Mouse (Mus musculus): ENCODE measurements around the gene Ablim1. TPM values are rescaled to one million over a fixed set of nuclear protein-coding genes. Genes with fewer than 3 reads are reported as not detected.

Ablim1 gene
- polyA plus RNA-seq, 1 experiment from 2014 or later: 16.4 TPM

DNA sequence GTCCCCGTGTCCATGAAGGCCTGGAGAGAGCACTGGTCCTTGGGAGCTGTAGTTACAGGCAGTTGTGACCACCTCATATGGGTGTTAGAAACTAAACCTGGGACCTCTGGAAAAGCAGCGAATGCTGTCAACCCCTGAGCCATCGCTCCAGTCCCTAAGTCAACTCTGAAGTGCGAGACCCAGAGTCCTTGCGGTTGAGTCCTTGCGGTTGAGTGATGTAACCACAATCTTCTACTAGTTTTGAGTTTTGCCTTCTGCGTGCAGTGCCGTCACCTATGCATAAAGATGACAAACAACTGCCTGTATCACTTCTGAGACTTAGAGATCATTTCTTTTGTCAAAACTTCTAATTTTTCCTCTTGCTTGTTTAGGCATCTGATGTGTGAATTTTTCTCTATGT lies 200.7 kb downstream of the Ablim1 start:
- DNase-seq (ENCODE audit: low spot score): no peak
- no peak overlapping the region for H3K4me3 ChIP-seq
- no peak overlapping the region for H3K27ac ChIP-seq
- H3K9me3 ChIP-seq (replicated peaks): no peaks in the 10 kb centered on the region
- H3K27me3 ChIP-seq (ENCODE audit: low read depth, poor library complexity, severe bottlenecking): no peaks in the 10 kb centered on the region
- H3K36me3 ChIP-seq: no peaks in the 10 kb centered on the region
- 97% methylated on average over 8 of the region's 8 CpGs for WGBS
- peaks cover 50% of the 10 kb centered on the region for H3K4me1 ChIP-seq

DNA sequence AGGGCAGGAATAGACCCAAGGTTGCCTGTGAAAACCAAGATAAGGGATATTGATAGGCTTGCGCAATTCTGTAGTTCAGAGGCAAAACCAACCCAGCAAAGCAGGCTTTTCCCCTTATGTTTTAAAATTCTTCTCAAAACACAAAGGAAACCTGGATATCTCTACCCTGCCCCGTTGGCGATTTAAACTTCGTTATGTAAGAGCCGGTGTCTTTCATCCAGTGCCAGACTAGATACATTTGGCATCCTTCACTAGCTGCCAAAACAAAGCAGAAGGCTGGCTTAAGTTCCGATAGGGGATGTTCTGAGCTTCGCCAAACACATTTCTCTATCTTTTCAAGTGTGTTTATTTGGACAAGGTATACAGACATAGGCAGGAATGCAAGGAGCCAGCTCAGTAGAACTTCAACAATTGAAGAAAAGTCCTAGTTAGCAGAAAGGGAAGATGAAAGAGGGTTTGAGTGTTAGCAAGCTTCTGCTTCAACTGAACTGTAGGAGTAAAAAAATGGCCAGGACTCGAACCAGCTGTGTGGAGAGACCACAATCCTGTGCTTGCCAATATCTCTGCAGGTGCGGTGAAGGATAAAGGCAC lies 201.8 kb downstream of the Ablim1 start:
- Histone ChIP-seq H3K9me3 (replicated peaks) (no peaks in the 10 kb centered on the region), H3K36me3 (no peaks in the 10 kb centered on the region), H3K4me1 (peaks cover 39% of the 10 kb centered on the region), H3K4me3 (no peak overlapping the region), H3K27me3 (ENCODE audit: low read depth, poor library complexity, severe bottlenecking) (no peaks in the 10 kb centered on the region), H3K27ac (no peak overlapping the region)
- WGBS: 75% methylated on average over 9 of the region's 9 CpGs
- no peak for DNase-seq (ENCODE audit: low spot score)

DNA sequence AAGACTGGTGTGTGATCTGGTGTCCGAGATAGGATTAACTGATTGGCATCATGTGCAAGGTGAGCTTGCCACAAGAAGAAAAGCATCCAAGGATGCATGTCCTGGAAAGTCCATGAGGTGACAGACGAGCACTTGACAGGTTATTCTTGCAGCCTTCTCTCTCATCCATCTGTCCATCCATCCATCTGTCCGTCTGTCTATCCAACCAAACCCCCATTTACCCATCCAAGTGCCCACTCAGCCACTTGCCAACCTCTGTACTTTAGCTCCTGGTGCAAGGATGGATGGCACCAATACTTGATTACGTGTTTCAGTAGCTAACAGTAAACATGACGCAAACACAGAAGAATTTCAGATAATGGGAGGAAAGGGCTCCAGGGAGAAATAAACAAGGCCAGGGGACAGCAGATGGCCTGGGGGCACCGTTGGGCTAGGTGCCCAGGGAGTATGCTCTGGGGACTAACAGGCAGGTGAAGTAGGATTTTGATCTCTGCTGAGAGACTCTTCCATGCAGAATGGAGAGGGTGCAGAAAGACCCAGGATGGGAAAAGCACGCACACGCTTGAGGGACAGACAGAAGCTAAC lies 202.4 kb downstream of the Ablim1 start:
- DNase-seq (ENCODE audit: low spot score): no peak
- Histone ChIP-seq H3K9me3 (replicated peaks) (no peaks in the 10 kb centered on the region), H3K36me3 (no peaks in the 10 kb centered on the region), H3K4me1 (peaks cover 33% of the 10 kb centered on the region), H3K4me3 (no peak overlapping the region), H3K27ac (no peak overlapping the region), H3K27me3 (ENCODE audit: low read depth, poor library complexity, severe bottlenecking) (no peaks in the 10 kb centered on the region)
- WGBS: 88% methylated on average over 8 of the region's 8 CpGs

- WGBS: 83% methylated on average over 6 of the region's 6 CpGs
- no peak for DNase-seq (ENCODE audit: low spot score)
- H3K9me3 ChIP-seq (replicated peaks): no peaks in the 10 kb centered on the region
- no peak overlapping the region for H3K27ac ChIP-seq
- H3K27me3 ChIP-seq (ENCODE audit: low read depth, poor library complexity, severe bottlenecking): no peaks in the 10 kb centered on the region
- H3K4me1 ChIP-seq: peaks cover 32% of the 10 kb centered on the region
- no peak overlapping the region for H3K4me3 ChIP-seq
- H3K36me3 ChIP-seq: no peaks in the 10 kb centered on the region
Measured at GRCm38 (mm10) chr19:57111301-57111700, 203.4 kb downstream of the Ablim1 start.

- DNase-seq (ENCODE audit: low spot score): no peak
- WGBS: 79% methylated on average over 7 of the region's 7 CpGs
- no peak overlapping the region for H3K27ac ChIP-seq
Measured at GRCm38 (mm10) chr19:57109620-57110019, 205.1 kb downstream of the Ablim1 start.

DNA sequence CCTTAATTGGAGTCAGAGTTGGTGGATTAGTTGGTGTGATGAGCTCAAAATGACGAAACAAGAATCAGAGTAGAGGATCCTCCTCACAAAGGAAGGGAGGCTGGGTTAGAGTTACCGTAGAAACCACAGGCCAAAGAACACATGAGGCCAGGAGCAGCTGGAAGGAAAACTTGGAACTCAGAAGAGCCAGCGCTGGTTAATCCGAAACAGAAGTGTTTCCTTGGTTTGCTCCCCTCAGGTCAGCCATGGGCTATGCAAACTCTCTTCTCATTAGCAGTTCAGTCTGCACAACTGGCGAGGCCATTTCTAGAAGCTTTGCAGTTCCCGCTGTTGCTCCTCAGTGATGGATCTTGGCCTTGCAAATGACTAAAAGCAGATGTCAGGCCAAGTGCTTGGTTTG lies 208.2 kb downstream of the Ablim1 start:
- no peak for DNase-seq (ENCODE audit: low spot score)

More at GRCm38 (mm10) chr19:57109620-57110019, 205.1 kb downstream of the Ablim1 start:
- Histone ChIP-seq H3K4me1 (peaks cover 29% of the 10 kb centered on the region), H3K27me3 (ENCODE audit: low read depth, poor library complexity, severe bottlenecking) (no peaks in the 10 kb centered on the region), H3K9me3 (replicated peaks) (no peaks in the 10 kb centered on the region), H3K4me3 (no peak overlapping the region), H3K36me3 (no peaks in the 10 kb centered on the region)

GRCm38 (mm10) chr19:57106031-57106430 lies 208.7 kb downstream of the Ablim1 start:
- Histone ChIP-seq H3K4me1 (peaks cover 43% of the 10 kb centered on the region), H3K36me3 (no peaks in the 10 kb centered on the region), H3K27me3 (ENCODE audit: low read depth, poor library complexity, severe bottlenecking) (no peaks in the 10 kb centered on the region), H3K27ac (peak overlapping the region; percentile 17; the same call in 1 of the 2 replicates), H3K9me3 (replicated peaks) (no peaks in the 10 kb centered on the region), H3K4me3 (no peak overlapping the region)
- no peak for DNase-seq (ENCODE audit: low spot score)
- 97% methylated on average over 3 of the region's 3 CpGs for WGBS

More for the DNA sequence above, 208.2 kb downstream of the Ablim1 start:
- 58% methylated on average over 6 of the region's 6 CpGs for WGBS
- H3K27me3 ChIP-seq (ENCODE audit: low read depth, poor library complexity, severe bottlenecking): no peaks in the 10 kb centered on the region
- H3K27ac ChIP-seq: peak overlapping the region; percentile 17; the same call in 1 of the 2 replicates
- no peaks in the 10 kb centered on the region for H3K9me3 ChIP-seq (replicated peaks)
- no peaks in the 10 kb centered on the region for H3K36me3 ChIP-seq
- no peak overlapping the region for H3K4me3 ChIP-seq
- H3K4me1 ChIP-seq: peaks cover 43% of the 10 kb centered on the region

- 87% methylated on average over 6 of the region's 6 CpGs for WGBS
Measured at GRCm38 (mm10) chr19:57105156-57105555, 209.6 kb downstream of the Ablim1 start.

DNA sequence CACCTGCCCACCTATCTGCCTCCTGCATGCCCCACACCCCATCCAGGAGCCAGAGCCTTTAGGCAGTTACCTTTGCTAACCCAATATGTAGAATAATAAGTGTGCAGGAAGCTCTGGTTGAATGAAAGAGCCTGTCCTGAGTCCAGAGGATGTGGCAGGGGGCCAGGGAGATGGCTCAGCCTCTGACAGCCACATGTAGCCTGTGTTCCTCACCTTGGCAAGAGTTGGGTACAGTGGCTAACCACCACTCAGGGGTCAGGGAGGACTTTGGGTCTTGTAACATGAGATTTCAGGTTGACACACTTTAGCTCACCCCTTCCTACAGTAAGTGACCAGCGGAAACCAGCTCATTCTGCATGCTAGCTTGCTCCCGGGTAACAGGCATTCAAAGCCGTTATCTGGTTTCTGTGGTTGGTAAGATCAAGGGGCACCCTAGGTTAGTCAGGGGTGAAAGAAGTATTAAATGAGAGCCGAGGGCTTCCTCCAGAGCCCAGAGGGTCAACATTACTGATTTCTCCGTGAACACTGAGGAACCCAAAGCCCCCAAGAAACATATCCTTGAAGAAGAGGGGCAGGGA lies 210.5 kb downstream of the Ablim1 start:
- H3K27ac ChIP-seq: peak overlapping the region; percentile 53; the same call in 1 of the 2 replicates
- no peak for DNase-seq (ENCODE audit: low spot score)

More at GRCm38 (mm10) chr19:57105156-57105555, 209.6 kb downstream of the Ablim1 start:
- no peak for DNase-seq (ENCODE audit: low spot score)
- Histone ChIP-seq H3K4me3 (no peak overlapping the region), H3K27ac (no peak overlapping the region), H3K9me3 (replicated peaks) (no peaks in the 10 kb centered on the region), H3K4me1 (peaks cover 43% of the 10 kb centered on the region), H3K27me3 (ENCODE audit: low read depth, poor library complexity, severe bottlenecking) (no peaks in the 10 kb centered on the region), H3K36me3 (no peaks in the 10 kb centered on the region)

DNA sequence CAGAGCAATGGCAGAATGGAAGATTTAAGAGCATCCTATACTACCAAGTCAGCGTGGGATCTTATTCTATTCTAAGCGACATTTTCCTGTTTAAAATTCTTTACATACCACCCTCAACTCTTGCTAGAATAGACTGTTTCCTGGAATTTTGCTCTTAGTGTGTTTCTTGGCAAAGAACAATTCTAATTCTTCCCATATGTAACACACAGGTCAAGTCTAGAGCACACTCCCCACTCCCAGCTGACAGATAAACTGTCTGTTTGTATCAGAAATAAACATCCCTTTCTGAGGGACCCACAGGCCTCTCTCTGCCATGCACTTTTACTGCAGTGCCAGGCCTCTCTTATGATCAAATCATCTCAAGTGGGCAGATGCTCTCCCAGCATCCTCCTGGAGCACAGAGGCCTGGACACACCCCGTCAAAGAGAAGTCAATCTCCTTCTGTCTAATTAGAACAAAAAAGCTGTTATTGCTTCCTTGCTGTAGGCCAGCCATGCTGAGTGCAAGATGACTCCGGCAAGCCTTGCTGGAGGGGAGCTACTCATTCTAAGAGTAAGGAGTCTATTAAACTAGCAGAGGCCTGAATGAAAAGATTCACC lies 211.3 kb downstream of the Ablim1 start:
- Histone ChIP-seq H3K9me3 (replicated peaks) (no peaks in the 10 kb centered on the region), H3K27me3 (ENCODE audit: low read depth, poor library complexity, severe bottlenecking) (no peaks in the 10 kb centered on the region), H3K27ac (no peak overlapping the region), H3K4me1 (peaks cover 39% of the 10 kb centered on the region), H3K36me3 (no peaks in the 10 kb centered on the region), H3K4me3 (no peak overlapping the region)
- DNase-seq (ENCODE audit: low spot score): no peak
- WGBS: 66% methylated on average over 4 of the region's 4 CpGs

More for the DNA sequence above, 210.5 kb downstream of the Ablim1 start:
- Histone ChIP-seq H3K27me3 (ENCODE audit: low read depth, poor library complexity, severe bottlenecking) (no peaks in the 10 kb centered on the region), H3K4me1 (peaks cover 39% of the 10 kb centered on the region), H3K4me3 (no peak overlapping the region), H3K36me3 (no peaks in the 10 kb centered on the region), H3K9me3 (replicated peaks) (no peaks in the 10 kb centered on the region)
- 76% methylated on average over 5 of the region's 5 CpGs for WGBS

- Histone ChIP-seq H3K27ac (no peak overlapping the region), H3K4me1 (peaks cover 37% of the 10 kb centered on the region)
Measured at GRCm38 (mm10) chr19:57101986-57102385, 212.7 kb downstream of the Ablim1 start.

GRCm38 (mm10) chr19:57100753-57101446 lies 213.8 kb downstream of the Ablim1 start:
- WGBS: 95% methylated on average over 11 of the region's 11 CpGs
- no peak overlapping the region for H3K27ac ChIP-seq
- DNase-seq (ENCODE audit: low spot score): no peak

More at GRCm38 (mm10) chr19:57101986-57102385, 212.7 kb downstream of the Ablim1 start:
- H3K36me3 ChIP-seq: no peaks in the 10 kb centered on the region
- H3K4me3 ChIP-seq: no peak overlapping the region
- DNase-seq (ENCODE audit: low spot score): no peak
- H3K9me3 ChIP-seq (replicated peaks): no peaks in the 10 kb centered on the region
- WGBS: 91% methylated on average over 7 of the region's 7 CpGs
- no peaks in the 10 kb centered on the region for H3K27me3 ChIP-seq (ENCODE audit: low read depth, poor library complexity, severe bottlenecking)

More at GRCm38 (mm10) chr19:57100753-57101446, 213.8 kb downstream of the Ablim1 start:
- H3K4me1 ChIP-seq: peaks cover 26% of the 10 kb centered on the region
- no peaks in the 10 kb centered on the region for H3K9me3 ChIP-seq (replicated peaks)
- H3K36me3 ChIP-seq: no peaks in the 10 kb centered on the region
- no peak overlapping the region for H3K4me3 ChIP-seq
- H3K27me3 ChIP-seq (ENCODE audit: low read depth, poor library complexity, severe bottlenecking): no peaks in the 10 kb centered on the region

All from limb, embryonic 10.5 days (tissue).